Mouse (Mus musculus): ENCODE measurements around the gene Nos1ap. TPM values are rescaled to one million over a fixed set of nuclear protein-coding genes. Genes with fewer than 3 reads are reported as not detected.

Nos1ap gene
- polyA plus RNA-seq, 1 experiment from 2014 or later: 8.0 TPM

GRCm38 (mm10) chr1:170554939-170555293, 34.7 kb downstream of the Nos1ap start:
- ATAC-seq (peak; percentile 83), DNase-seq (ENCODE audit: low spot score) (peak; percentile 71)
- WGBS: 6% methylated on average over 3 of the region's 3 CpGs
- H3K9me3 ChIP-seq (ENCODE audit: low read length): no peaks in the 10 kb centered on the region
- no peak overlapping the region for H3K4me3 ChIP-seq (ENCODE audit: low read depth, low read length)
- H3K4me1 ChIP-seq (ENCODE audit: insufficient read depth, low read depth, low read length): peaks cover 4% of the 10 kb centered on the region; the same call in 1 of the 2 replicates
- no peak overlapping the region for H3K27ac ChIP-seq (ENCODE audit: low read length)
- no peak overlapping the region for H3K4me2 ChIP-seq (replicated peaks; ENCODE audit: low read depth, low read length)
- H3K27me3 ChIP-seq (replicated peaks; ENCODE audit: insufficient read depth, low read length): no peaks in the 10 kb centered on the region
- H3K9ac ChIP-seq (replicated peaks; ENCODE audit: low read depth): no peak overlapping the region
- peak; percentile 63 for TF ChIP-seq EP300 (IDR thresholded peaks at IDR 0.05)
- no peak for TF ChIP-seq CTCF (IDR thresholded peaks at IDR 0.05)
- H3K36me3 ChIP-seq (ENCODE audit: insufficient read depth, low read length): no peaks in the 10 kb centered on the region

GRCm38 (mm10) chr1:170554235-170554938, 35.3 kb downstream of the Nos1ap start:
- DNase-seq (ENCODE audit: low spot score) (peak; percentile 40), ATAC-seq (peak; percentile 51)
- no peak overlapping the region for H3K4me2 ChIP-seq (replicated peaks; ENCODE audit: low read depth, low read length)
- no peaks in the 10 kb centered on the region for H3K9me3 ChIP-seq (ENCODE audit: low read length)
- H3K9ac ChIP-seq (replicated peaks; ENCODE audit: low read depth): no peak overlapping the region
- H3K27ac ChIP-seq (ENCODE audit: low read length): no peak overlapping the region
- 94% methylated on average over 4 of the region's 4 CpGs for WGBS
- H3K4me1 ChIP-seq (ENCODE audit: insufficient read depth, low read depth, low read length): peaks cover 4% of the 10 kb centered on the region; the same call in 1 of the 2 replicates
- no peak overlapping the region for H3K4me3 ChIP-seq (ENCODE audit: low read depth, low read length)
- no peaks in the 10 kb centered on the region for H3K36me3 ChIP-seq (ENCODE audit: insufficient read depth, low read length)
- TF ChIP-seq CTCF (IDR thresholded peaks at IDR 0.05) (no peak), EP300 (IDR thresholded peaks at IDR 0.05) (no peak)
- H3K27me3 ChIP-seq (replicated peaks; ENCODE audit: insufficient read depth, low read length): no peaks in the 10 kb centered on the region

DNA sequence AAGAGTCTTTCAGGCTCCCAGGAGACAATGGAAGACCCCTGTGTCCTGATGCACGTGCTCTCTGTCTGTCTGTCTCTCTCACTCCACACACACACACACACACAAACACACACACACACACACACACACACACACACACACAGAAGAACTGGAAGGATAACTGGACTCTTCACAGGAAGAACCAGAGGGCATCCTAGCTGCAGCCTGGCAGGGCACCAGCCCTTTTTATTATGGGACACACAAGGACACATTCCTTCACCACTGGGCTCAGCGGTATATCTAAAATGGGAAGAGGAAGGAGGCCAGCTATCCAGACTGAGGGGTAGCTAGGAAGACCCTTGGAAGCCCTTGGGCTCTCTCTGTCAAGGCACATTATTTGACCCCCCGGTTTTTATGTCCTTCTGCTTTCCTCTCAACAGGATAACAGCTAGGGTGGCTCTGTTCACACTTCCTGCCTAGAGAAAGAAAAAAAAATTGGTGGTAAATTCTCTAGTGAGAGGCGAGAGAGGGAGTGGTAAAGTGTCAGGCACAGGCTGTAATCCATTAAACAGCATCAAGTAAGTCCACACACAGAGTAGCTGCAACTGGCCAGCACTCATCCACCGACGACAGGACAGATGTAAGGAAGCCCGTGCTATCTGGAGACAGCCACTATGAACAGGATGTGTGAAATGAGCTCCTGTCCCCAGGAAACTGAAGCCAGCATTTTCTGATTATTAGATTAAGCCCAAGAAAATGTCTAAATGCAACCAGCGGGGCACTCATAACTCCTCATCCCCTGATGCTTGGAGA, 38.8 kb downstream of the Nos1ap start:
- peaks cover 4% of the 10 kb centered on the region; the same call in 1 of the 2 replicates for H3K4me1 ChIP-seq (ENCODE audit: insufficient read depth, low read depth, low read length)
- H3K4me3 ChIP-seq (ENCODE audit: low read depth, low read length): no peak overlapping the region
- no peak overlapping the region for H3K4me2 ChIP-seq (replicated peaks; ENCODE audit: low read depth, low read length)
- DNase-seq (ENCODE audit: low spot score) (no peak), ATAC-seq (no peak)
- H3K9me3 ChIP-seq (ENCODE audit: low read length): no peaks in the 10 kb centered on the region
- H3K27me3 ChIP-seq (replicated peaks; ENCODE audit: insufficient read depth, low read length): no peaks in the 10 kb centered on the region
- no peak for TF ChIP-seq EP300 (IDR thresholded peaks at IDR 0.05)
- no peaks in the 10 kb centered on the region for H3K36me3 ChIP-seq (ENCODE audit: insufficient read depth, low read length)
- no peak overlapping the region for H3K27ac ChIP-seq (ENCODE audit: low read length)
- 32% methylated on average over 8 of the region's 8 CpGs for WGBS
- H3K9ac ChIP-seq (replicated peaks; ENCODE audit: low read depth): no peak overlapping the region

- TF ChIP-seq CTCF (IDR thresholded peaks at IDR 0.05) (no peak), EP300 (IDR thresholded peaks at IDR 0.05) (no peak)
- no peak overlapping the region for H3K4me3 ChIP-seq (ENCODE audit: low read depth, low read length)
- H3K4me2 ChIP-seq (replicated peaks; ENCODE audit: low read depth, low read length): peak overlapping the region; percentile 15
- peak; percentile 81 for ATAC-seq
- no peaks in the 10 kb centered on the region for H3K27me3 ChIP-seq (replicated peaks; ENCODE audit: insufficient read depth, low read length)
- H3K36me3 ChIP-seq (ENCODE audit: insufficient read depth, low read length): no peaks in the 10 kb centered on the region
- H3K4me1 ChIP-seq (ENCODE audit: insufficient read depth, low read depth, low read length): no peaks in the 10 kb centered on the region
- peak; percentile 91 for DNase-seq (ENCODE audit: low spot score)
- H3K9ac ChIP-seq (replicated peaks; ENCODE audit: low read depth): no peak overlapping the region
- 30% methylated on average over 9 of the region's 9 CpGs for WGBS
- 0 out of 2 replicates have a peak overlapping the region, but pooled peaks have one; percentile 51 for H3K27ac ChIP-seq (ENCODE audit: low read length)
- H3K9me3 ChIP-seq (ENCODE audit: low read length): no peaks in the 10 kb centered on the region
Observed at GRCm38 (mm10) chr1:170549059-170549458, 40.6 kb downstream of the Nos1ap start.

- Histone ChIP-seq H3K4me3 (ENCODE audit: low read depth, low read length) (no peak overlapping the region), H3K27me3 (replicated peaks; ENCODE audit: insufficient read depth, low read length) (no peaks in the 10 kb centered on the region), H3K27ac (ENCODE audit: low read length) (no peak overlapping the region), H3K9me3 (ENCODE audit: low read length) (no peaks in the 10 kb centered on the region), H3K36me3 (ENCODE audit: insufficient read depth, low read length) (no peaks in the 10 kb centered on the region), H3K4me1 (ENCODE audit: insufficient read depth, low read depth, low read length) (no peaks in the 10 kb centered on the region), H3K9ac (replicated peaks; ENCODE audit: low read depth) (no peak overlapping the region), H3K4me2 (replicated peaks; ENCODE audit: low read depth, low read length) (0 out of 2 replicates have a peak overlapping the region, but pooled peaks have one; percentile 15)
- no peak for DNase-seq (ENCODE audit: low spot score)
- ATAC-seq: no peak
- 72% methylated on average over 14 of the region's 14 CpGs for WGBS
- TF ChIP-seq EP300 (IDR thresholded peaks at IDR 0.05) (no peak), CTCF (IDR thresholded peaks at IDR 0.05) (no peak)
Observed at GRCm38 (mm10) chr1:170548192-170548795, 41.4 kb downstream of the Nos1ap start.

DNA sequence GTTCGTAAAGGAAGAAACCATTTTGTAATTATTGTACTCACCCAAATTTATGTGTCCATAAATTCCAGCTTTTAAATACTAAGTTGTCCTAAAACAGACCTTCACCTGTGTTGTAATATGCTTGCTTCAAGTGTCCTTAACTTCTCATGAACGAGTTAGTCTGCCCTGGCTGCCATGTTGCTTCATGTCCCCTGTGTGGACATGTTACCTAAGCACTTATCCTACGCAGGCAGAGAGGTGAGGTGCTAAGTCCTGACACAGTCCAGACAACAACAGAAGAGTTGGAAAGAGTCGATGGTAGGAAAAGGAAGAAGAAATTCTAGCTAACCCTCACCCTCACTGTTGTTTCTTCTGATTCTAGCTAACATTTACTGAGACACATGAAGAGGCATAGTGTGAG, 43.4 kb downstream of the Nos1ap start:
- Histone ChIP-seq H3K27ac (ENCODE audit: low read length) (no peak overlapping the region), H3K4me1 (ENCODE audit: insufficient read depth, low read depth, low read length) (no peaks in the 10 kb centered on the region), H3K27me3 (replicated peaks; ENCODE audit: insufficient read depth, low read length) (no peaks in the 10 kb centered on the region), H3K9me3 (ENCODE audit: low read length) (no peaks in the 10 kb centered on the region), H3K4me3 (ENCODE audit: low read depth, low read length) (no peak overlapping the region), H3K9ac (replicated peaks; ENCODE audit: low read depth) (no peak overlapping the region), H3K36me3 (ENCODE audit: insufficient read depth, low read length) (no peaks in the 10 kb centered on the region), H3K4me2 (replicated peaks; ENCODE audit: low read depth, low read length) (no peak overlapping the region)
- peak; percentile 71 for ATAC-seq
- DNase-seq (ENCODE audit: low spot score): peak; percentile 74
- peak; percentile 13; the same call in 1 of the 2 replicates for TF ChIP-seq EP300 (IDR thresholded peaks at IDR 0.05)
- no peak for TF ChIP-seq CTCF (IDR thresholded peaks at IDR 0.05)
- 63% methylated on average over 4 of the region's 4 CpGs for WGBS

Measured in lung, postnatal 0 days (tissue).